Mouse (Mus musculus): Measurements from ENCODE around the gene Rbfox3.

DNA sequence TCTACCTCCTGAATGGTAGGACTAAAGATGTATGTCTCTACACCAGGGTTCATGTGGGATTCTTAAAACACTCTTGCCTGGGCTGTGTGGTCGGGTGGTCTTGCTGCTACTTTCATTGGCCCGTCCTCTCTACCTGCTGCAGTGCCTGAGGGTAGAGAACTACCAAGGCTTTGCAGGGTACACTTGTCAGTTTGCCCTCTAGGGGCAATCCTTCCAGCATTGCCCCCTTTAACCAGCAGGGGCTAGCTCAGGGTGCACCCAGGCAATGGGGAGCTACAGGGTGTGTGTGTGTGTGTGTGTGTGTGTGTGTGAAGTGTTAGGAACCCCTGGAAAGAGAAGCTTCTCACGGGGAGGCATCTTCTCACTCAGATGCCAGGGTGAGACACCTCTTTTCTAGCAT, 173.6 kb downstream of the Rbfox3 start:
- TF ChIP-seq CTCF (IDR thresholded peaks at IDR 0.05; ENCODE audit: extremely low read depth, insufficient read depth, low read length) (no peak), POLR2A (IDR thresholded peaks at IDR 0.05; ENCODE audit: extremely low read depth, insufficient read depth, low read length) (no peak)
